Mouse (Mus musculus): Measurements from ENCODE around the gene Olfr666.
"Not testable (repeated sequence)": the region's sequence is repeated elsewhere in the genome, so short reads cannot be mapped to it uniquely, and the experiment has no call there.

Gene Olfr666

GRCm38 (mm10) chr7:104895852-104896251, at the start of gene Olfr666:
TSS of gene Olfr666 (minus strand) at chr7:104895952.
- no peak for DNase-seq

GRCm38 (mm10) chr7:104933940-104934339, 38.2 kb upstream of the Olfr666 start, which contains the start of gene Olfr669:
TSS of gene Olfr669 (plus strand) at chr7:104934240.
- no peak for DNase-seq

GRCm38 (mm10) chr7:104927957-104928356, 32.2 kb upstream of the Olfr666 start, which contains the start of gene Olfr668:
TSS of gene Olfr668 (minus strand) at chr7:104928057.
- DNase-seq: no peak

GRCm38 (mm10) chr7:104921382-104921781, 25.6 kb upstream of the Olfr666 start, which contains the start of gene Olfr667:
TSS of gene Olfr667 (minus strand) at chr7:104921482.
- no peak for DNase-seq

GRCm38 (mm10) chr7:104877731-104878130, 18.0 kb downstream of the Olfr666 start, which contains the start of gene Olfr665:
TSS of gene Olfr665 (plus strand) at chr7:104878031.
- no peak for DNase-seq

- no peak for DNase-seq
Observed at GRCm38 (mm10) chr7:104861381-104861780, 34.4 kb downstream of the Olfr666 start.

- DNase-seq: no peak
Observed at GRCm38 (mm10) chr7:104857683-104858082, 38.1 kb downstream of the Olfr666 start.

GRCm38 (mm10) chr7:104856709-104857108, 39.0 kb downstream of the Olfr666 start, which contains the start of gene Usp17la:
TSS of gene Usp17la (plus strand) at chr7:104857009.
- not testable (repeated sequence) for DNase-seq

- DNase-seq: no peak
Observed at GRCm38 (mm10) chr7:104855248-104855750, 40.5 kb downstream of the Olfr666 start.

GRCm38 (mm10) chr7:104851546-104851945, 44.2 kb downstream of the Olfr666 start:
- DNase-seq: not testable (repeated sequence)

GRCm38 (mm10) chr7:104843731-104844287, 51.9 kb downstream of the Olfr666 start:
- no peak for DNase-seq

- DNase-seq: no peak
Observed at GRCm38 (mm10) chr7:104842503-104842902, 53.2 kb downstream of the Olfr666 start, which contains the start of gene Usp17lb. TSS of gene Usp17lb (minus strand) at chr7:104842603.

All from cerebellum, postnatal 25 days (tissue).